Mouse (Mus musculus) heart, adult 18-20 months (tissue): Measurements from ENCODE around the gene Sapcd2. TPM values are rescaled to one million over a fixed set of nuclear protein-coding genes. Genes with fewer than 3 reads are reported as not detected.

Experiments
- DNase-seq, 2 experiments: peaks; one replicate each; pipeline ENCODE4 v3.0.0; 2021 to 2022; ENCODE audit warnings: mixed read lengths in 1 of 2
- total RNA-seq, 2 experiments: library from RNA; stranded (reverse); gene quantifications; 2 replicates each; pipeline ENCODE4 v1.2.3; 2021

Gene Sapcd2
- total RNA-seq, 2 experiments from 2014 or later, result not detected

GRCm38 (mm10) chr2:25422587-25423410, 50.7 kb downstream of the Sapcd2 start, which contains the start of gene Fut7:
Fut7 (plus strand) TSS chr2:25423267.
- DNase-seq, result peak; percentile 34 to 44

- DNase-seq, result no peak
Measured at GRCm38 (mm10) chr2:25423626-25424025, 51.5 kb downstream of the Sapcd2 start.

- DNase-seq, result no peak
Measured at GRCm38 (mm10) chr2:25425481-25425880, 53.4 kb downstream of the Sapcd2 start.

- peak; percentile 68 to 87 for DNase-seq
Measured at GRCm38 (mm10) chr2:25426721-25427191, 54.6 kb downstream of the Sapcd2 start.

- DNase-seq, result no peak
Measured at GRCm38 (mm10) chr2:25427256-25427655, 55.1 kb downstream of the Sapcd2 start.

Other genes starting within 250 kb of the Sapcd2 start
- 1 to 10 TPM; 6.9 to 8.3 TPM for gene Nrarp, start 191.6 kb upstream of the Sapcd2 start, total RNA-seq
- gene Tor4a, start 175.4 kb upstream of the Sapcd2 start, total RNA-seq, result 1 to 10 TPM; 4.0 to 4.6 TPM
- gene Nelfb, start 160.8 kb upstream of the Sapcd2 start, total RNA-seq, result 10 to 100 TPM; 40.8 to 45.8 TPM
- not detected for gene Stpg3, start 157.7 kb upstream of the Sapcd2 start, total RNA-seq
- not detected for gene Fam166a, start 153.6 kb upstream of the Sapcd2 start, total RNA-seq
- 100 to 1,000 TPM; 289 to 308 TPM for gene Tubb4b, start 147.6 kb upstream of the Sapcd2 start, total RNA-seq
- not detected for gene Slc34a3, start 138.0 kb upstream of the Sapcd2 start, total RNA-seq
- not detected for gene Rnf224, start 135.5 kb upstream of the Sapcd2 start, total RNA-seq
- 1 to 10 TPM; 1.5 to 1.7 TPM for gene Rnf208, start 130.1 kb upstream of the Sapcd2 start, total RNA-seq
- gene Cysrt1, start 129.9 kb upstream of the Sapcd2 start, total RNA-seq, result not detected
- 1 to 10 TPM; 1.9 to 2.4 TPM for gene AL732309.1, start 125.5 kb upstream of the Sapcd2 start, total RNA-seq
- gene Tmem203, start 116.9 kb upstream of the Sapcd2 start, total RNA-seq, result 10 to 100 TPM; 14.8 to 15.2 TPM
- gene Tprn, start 109.7 kb upstream of the Sapcd2 start, total RNA-seq, result 1 to 10 TPM; 7.4 to 7.7 TPM
- 10 to 100 TPM; 38.2 to 42.6 TPM for gene Ssna1, start 99.9 kb upstream of the Sapcd2 start, total RNA-seq
- gene Anapc2, start 99.8 kb upstream of the Sapcd2 start, total RNA-seq, result 10 to 100 TPM; 35.3 to 38.8 TPM
- gene Tmem210, start 84.2 kb upstream of the Sapcd2 start, total RNA-seq, result not detected
- under 1 TPM in 1 of 2 experiments, not detected in 1; 0.23 TPM for gene Lrrc26, start 82.4 kb upstream of the Sapcd2 start, total RNA-seq
- gene Grin1, start 53.1 kb upstream of the Sapcd2 start, total RNA-seq, result not detected
- 10 to 100 TPM; 20.8 to 23.6 TPM for gene Man1b1, start 40.0 kb upstream of the Sapcd2 start, total RNA-seq
- 1 to 10 TPM; 5.9 to 7.0 TPM for gene Dpp7, start 16.0 kb upstream of the Sapcd2 start, total RNA-seq
- 10 to 100 TPM; 10.3 to 11.8 TPM for gene Uap1l1, start 6.6 kb upstream of the Sapcd2 start, total RNA-seq
- gene Entpd2, start 23.6 kb downstream of the Sapcd2 start, total RNA-seq, result 10 to 100 TPM; 13.7 to 14.5 TPM
- 10 to 100 TPM; 25.7 to 27.9 TPM for gene Npdc1, start 27.0 kb downstream of the Sapcd2 start, total RNA-seq
- 1 to 10 TPM in 1 of 2 experiments, not detected in 1; 1.1 TPM for gene Fut7, start 50.9 kb downstream of the Sapcd2 start, total RNA-seq
- 10 to 100 TPM; 41.4 to 43.2 TPM for gene Abca2, start 56.4 kb downstream of the Sapcd2 start, total RNA-seq
- 1 to 10 TPM in 1 of 2 experiments, under 1 TPM in 1; 0.82 to 1.7 TPM for gene Clic3, start 84.5 kb downstream of the Sapcd2 start, total RNA-seq
- 10 to 100 TPM; 22.6 to 28.7 TPM for gene Paxx, start 88.8 kb downstream of the Sapcd2 start, total RNA-seq
- gene Ptgds, start 97.7 kb downstream of the Sapcd2 start, total RNA-seq, result 100 to 1,000 TPM; 450 to 656 TPM
- not detected for gene Lcn12, start 121.6 kb downstream of the Sapcd2 start, total RNA-seq
- gene Fbxw5, start 128.4 kb downstream of the Sapcd2 start, total RNA-seq, result 10 to 100 TPM; 82.0 to 93.6 TPM
- 1 to 10 TPM; 1.1 to 2.3 TPM for gene C8g, start 129.4 kb downstream of the Sapcd2 start, total RNA-seq
- 10 to 100 TPM; 15.7 to 17.6 TPM for gene Traf2, start 174.6 kb downstream of the Sapcd2 start, total RNA-seq
- gene Edf1, start 185.5 kb downstream of the Sapcd2 start, total RNA-seq, result 100 to 1,000 TPM; 223 to 241 TPM
- 1 to 10 TPM in 1 of 2 experiments, under 1 TPM in 1; 0.55 to 1.4 TPM for gene Mamdc4, start 202.5 kb downstream of the Sapcd2 start, total RNA-seq
- gene Phpt1, start 202.9 kb downstream of the Sapcd2 start, total RNA-seq, result 10 to 100 TPM; 55.9 to 72.5 TPM
- gene Ajm1, start 209.4 kb downstream of the Sapcd2 start, total RNA-seq, result under 1 TPM; 0.10 to 0.46 TPM
- gene Rabl6, start 236.2 kb downstream of the Sapcd2 start, total RNA-seq, result 10 to 100 TPM; 63.5 to 63.8 TPM
- gene Ccdc183, start 245.4 kb downstream of the Sapcd2 start, total RNA-seq, result not detected
- 10 to 100 TPM; 33.9 to 37.9 TPM for gene Tmem141, start 249.7 kb downstream of the Sapcd2 start, total RNA-seq